ENCODE assay signal across 8 mouse cellular contexts in the genomic region with DNA sequence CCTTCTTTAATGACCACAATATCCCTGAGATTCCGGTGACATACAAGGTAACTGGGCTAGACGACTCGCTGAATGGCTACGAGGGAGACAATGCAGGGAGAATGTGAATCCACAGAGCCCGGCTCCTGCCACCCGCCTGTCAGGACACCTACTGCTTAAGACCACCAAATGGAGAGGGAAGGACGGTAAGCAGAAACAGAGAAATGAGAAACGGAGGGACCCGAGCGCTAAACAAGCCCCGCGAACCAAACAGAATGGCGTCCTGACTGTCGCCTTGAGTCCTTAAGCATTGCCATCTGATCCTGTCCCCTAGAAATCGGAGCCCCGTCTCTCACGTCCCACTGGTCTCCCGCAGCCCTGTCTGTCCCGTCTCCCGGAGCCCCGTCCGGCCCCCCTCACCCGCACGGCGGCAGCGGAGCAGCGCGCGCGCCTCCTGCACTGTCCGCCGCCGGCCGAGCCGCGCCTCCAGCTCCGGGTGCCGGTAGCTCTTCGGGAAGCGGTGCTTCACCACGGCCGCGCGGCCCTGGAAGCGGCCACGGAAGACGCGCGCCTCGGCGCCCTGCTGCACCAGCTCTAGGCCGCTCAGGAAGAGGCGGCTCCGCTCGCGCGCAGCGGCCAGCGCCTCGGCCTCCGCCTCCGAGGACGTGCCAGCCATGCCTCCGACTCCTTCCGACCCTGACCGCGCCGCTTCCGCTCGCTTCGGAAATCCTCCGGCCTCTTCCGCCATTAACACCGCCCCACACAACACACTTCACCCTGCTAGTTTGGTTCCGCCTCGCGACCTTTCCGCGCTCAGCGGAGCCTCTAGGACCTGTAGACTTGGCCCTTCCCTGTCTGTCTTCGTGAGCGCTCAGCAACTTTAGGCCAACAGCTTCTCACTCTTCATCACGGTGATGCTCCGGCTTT. TPM values are rescaled to one million over a fixed set of nuclear protein-coding genes. Genes with fewer than 3 reads are reported as not detected.
DNase-seq lines count a peak whose midpoint lies in the region; ATAC-seq lines count a peak whose summit lies in the region.

A gene (minus strand): TSS at position 677 of the 906 bp plus-strand sequence.

- peak within 1 kb of the TSS; percentile 89 for H3K27ac ChIP-seq in embryonic facial prominence, embryonic 10.5 days (replicated peaks)
- peak within 1 kb of the TSS; percentile 64 for H3K27ac ChIP-seq in intestine, embryonic 15.5 days
- peak within 1 kb of the TSS; percentile 75 for H3K27ac ChIP-seq in midbrain, embryonic 11.5 days (ENCODE audit: low read depth, low read length)

- peak within 1 kb of the TSS; percentile 74 for H3K4me2 ChIP-seq in intestine, embryonic 15.5 days (replicated peaks)
- peak within 1 kb of the TSS; percentile 73 for H3K4me2 ChIP-seq in midbrain, embryonic 11.5 days

- H3K9ac ChIP-seq in intestine, embryonic 15.5 days: peak within 1 kb of the TSS; percentile 81
- H3K9ac ChIP-seq in midbrain, embryonic 11.5 days (ENCODE audit: low read length): peak within 1 kb of the TSS; percentile 84

- no peaks in the 10 kb centered on the region for H3K9me3 ChIP-seq in embryonic facial prominence, embryonic 10.5 days
- H3K9me3 ChIP-seq in intestine, embryonic 15.5 days: no peaks in the 10 kb centered on the region
- no peaks in the 10 kb centered on the region for H3K9me3 ChIP-seq in midbrain, embryonic 11.5 days (ENCODE audit: control insufficient read depth, low read length)

- peak within 1 kb of the TSS; percentile 72 for H3K4me3 ChIP-seq in embryonic facial prominence, embryonic 10.5 days
- H3K4me3 ChIP-seq in intestine, embryonic 15.5 days (replicated peaks): peak within 1 kb of the TSS; percentile 82
- H3K4me3 ChIP-seq in midbrain, embryonic 11.5 days (ENCODE audit: low read depth, low read length): peak within 1 kb of the TSS; percentile 71

- DNase-seq in layer of hippocampus, adult 11-12 months (ENCODE audit: low spot score): peak; percentile 85
- no peak for DNase-seq in layer of hippocampus, adult 9-10 months (ENCODE audit: low spot score)
- DNase-seq in embryonic facial prominence, embryonic 10.5 days (ENCODE audit: low spot score): peak; percentile 88
- peak; percentile 63 to 81 for DNase-seq in gastrocnemius, postnatal 4 days (ENCODE audit: low spot score in 2 of 2)
- peak; percentile 77 for DNase-seq in left cerebral cortex, postnatal 4 days
- peak; percentile 93 for DNase-seq in midbrain, embryonic 11.5 days (ENCODE audit: low spot score, missing footprints)
- peak; percentile 76 for DNase-seq in right cerebral cortex, postnatal 4 days

- H3K36me3 ChIP-seq in embryonic facial prominence, embryonic 10.5 days (replicated peaks): peaks cover 33% of the 10 kb centered on the region
- H3K36me3 ChIP-seq in intestine, embryonic 15.5 days: peaks cover 15% of the 10 kb centered on the region; the same call in 1 of the 2 replicates
- H3K36me3 ChIP-seq in midbrain, embryonic 11.5 days (ENCODE audit: control insufficient read depth, insufficient read depth, low read length): peaks cover 5% of the 10 kb centered on the region; the same call in 1 of the 2 replicates

- no peaks in the 10 kb centered on the region for H3K27me3 ChIP-seq in embryonic facial prominence, embryonic 10.5 days (replicated peaks; ENCODE audit: low read depth, poor library complexity, severe bottlenecking)
- no peaks in the 10 kb centered on the region for H3K27me3 ChIP-seq in intestine, embryonic 15.5 days (replicated peaks)
- H3K27me3 ChIP-seq in midbrain, embryonic 11.5 days (ENCODE audit: control insufficient read depth, insufficient read depth, low read length): no peaks in the 10 kb centered on the region

- WGBS in embryonic facial prominence, embryonic 10.5 days: under 1% methylated on average over 84 of the region's 84 CpGs
- WGBS in intestine, embryonic 15.5 days: under 1% methylated on average over 81 of the region's 84 CpGs
- WGBS in midbrain, embryonic 11.5 days: under 1% methylated on average over 76 of the region's 84 CpGs

- peaks cover 26% of the 10 kb centered on the region for H3K4me1 ChIP-seq in embryonic facial prominence, embryonic 10.5 days
- peaks cover 12% of the 10 kb centered on the region; the same call in 1 of the 2 replicates for H3K4me1 ChIP-seq in intestine, embryonic 15.5 days (replicated peaks)
- peaks cover 22% of the 10 kb centered on the region for H3K4me1 ChIP-seq in midbrain, embryonic 11.5 days (ENCODE audit: control insufficient read depth, insufficient read depth, low read length)

- ATAC-seq in intestine, embryonic 15.5 days: peak; percentile 95
- peak; percentile 81 for ATAC-seq in midbrain, embryonic 11.5 days (ENCODE audit: low FRiP score)

- intact Hi-C loops in left cerebral cortex, postnatal 4 days (cut with DNase I): no loop called here

RNA-seq across cellular contexts. Expression of the gene that starts here (rescaled TPM):
- polyA plus RNA-seq in embryonic facial prominence, embryonic 10.5 days (2016; fragmentation: Nextera tagmentation; extraction: Ambion mirVana): 57.1 and 59.5 TPM in 2 replicates
- total RNA-seq in gastrocnemius, postnatal 4 days (2021): 10 to 100 TPM; 11.9 to 13.5 TPM
- polyA plus RNA-seq in intestine, embryonic 15.5 days (2015; fragmentation: Nextera tagmentation; extraction: Ambion mirVana): 29.1 and 30.6 TPM in 2 replicates
- total RNA-seq in left cerebral cortex, postnatal 4 days (2021): 10 to 100 TPM; 22.4 to 24.6 TPM
- polyA plus RNA-seq in midbrain, embryonic 11.5 days (2014; fragmentation: Nextera tagmentation; extraction: Ambion mirVana): 46.2 and 49.3 TPM in 2 replicates
